32 mouse cellular contexts compared by ENCODE assay signal in genomic region chr5:105010376-105010775, GRCm38 (mm10). TPM values are rescaled to one million over a fixed set of nuclear protein-coding genes. Genes with fewer than 3 reads are reported as not detected.
DNase-seq lines count a peak whose midpoint lies in the region; ATAC-seq lines count a peak whose summit lies in the region.
"Had no signal": no experiment of that assay in that cellular context is flagged by ENCODE, and none has a peak within 500 bp of the region (broad histone marks: within the 10 kb centered on the region; RNA-seq: fewer than 3 reads in every experiment).

No protein-coding gene starts in this region.

- H3K27me3 ChIP-seq in hindbrain, embryonic 13.5 days = no peaks in the 10 kb centered on the region
- H3K27me3 ChIP-seq in midbrain, embryonic 16.5 days (ENCODE audit: control insufficient read depth, insufficient read depth, low read depth, low read length) = no peaks in the 10 kb centered on the region
- H3K27me3 ChIP-seq: embryonic facial prominence, embryonic 12.5 days; heart, embryonic 12.5 days; liver, embryonic 12.5 days; neural tube, embryonic 13.5 days had no signal

- H3K4me3 ChIP-seq in hindbrain, embryonic 13.5 days = no peak overlapping the region
- no peak overlapping the region for H3K4me3 ChIP-seq in midbrain, embryonic 16.5 days (ENCODE audit: low read depth, low read length)
- H3K4me3 ChIP-seq: embryonic facial prominence, embryonic 12.5 days; heart, adult 2 months; heart, embryonic 12.5 days; hindbrain, embryonic 10.5 days; left cerebral cortex, adult 2 months; liver, embryonic 12.5 days; myocyte; neural tube, embryonic 13.5 days had no signal

- H3K27ac ChIP-seq in hindbrain, embryonic 13.5 days = no peak overlapping the region
- no peak overlapping the region for H3K27ac ChIP-seq in midbrain, embryonic 16.5 days (ENCODE audit: low read length)
- H3K27ac ChIP-seq: embryonic facial prominence, embryonic 12.5 days; heart, adult 2 months; hindbrain, embryonic 10.5 days; left cerebral cortex, adult 2 months; liver, embryonic 12.5 days; neural tube, embryonic 13.5 days had no signal

- peak; percentile 44 to 47 for DNase-seq in thymus, postnatal 10 days (ENCODE audit: low spot score in 2 of 2)
- no peak for DNase-seq in spleen, adult 12 weeks (ENCODE audit: low spot score)
- DNase-seq in right cerebral cortex, postnatal 10 days (ENCODE audit: low spot score in 2 of 2) = no peak
- DNase-seq: adrenal gland, postnatal 14 days; cerebellum, adult 11 months; cerebellum, adult 9-11 months; embryo, embryonic 11 days; gastrocnemius, postnatal 36 days; heart, adult 2 months; kidney, adult 9 months; kidney, postnatal 10 days; left cerebral cortex, postnatal 4 days; liver, postnatal 0 days; lung, postnatal 36 days; right cerebral cortex, postnatal 14 days; spleen, adult 18-20 months had no signal

- H3K4me1 ChIP-seq in hindbrain, embryonic 13.5 days (replicated peaks) = no peaks in the 10 kb centered on the region
- H3K4me1 ChIP-seq in midbrain, embryonic 16.5 days (ENCODE audit: control insufficient read depth, insufficient read depth, low read length) = no peaks in the 10 kb centered on the region
- H3K4me1 ChIP-seq: embryonic facial prominence, embryonic 12.5 days; heart, embryonic 12.5 days; hindbrain, embryonic 10.5 days; liver, embryonic 12.5 days; neural tube, embryonic 13.5 days had no signal

- peak; percentile 63 for ATAC-seq in CD4-positive, CD25-positive, alpha-beta regulatory T cell, adult 4 months
- peak; percentile 67 for ATAC-seq in inflammation-experienced regulatory T-cells, adult 6 months
- no peak for ATAC-seq in hindbrain, embryonic 13.5 days (ENCODE audit: low FRiP score)
- no peak for ATAC-seq in midbrain, embryonic 16.5 days
- ATAC-seq: forebrain, embryonic 14.5 days; hindbrain, embryonic 16.5 days; intestine, embryonic 16.5 days; liver, embryonic 12.5 days; liver, postnatal 0 days had no signal

- H3K9me3 ChIP-seq in hindbrain, embryonic 13.5 days = no peaks in the 10 kb centered on the region
- no peaks in the 10 kb centered on the region for H3K9me3 ChIP-seq in midbrain, embryonic 16.5 days (replicated peaks; ENCODE audit: control insufficient read depth, low read length, poor library complexity, severe bottlenecking)
- H3K9me3 ChIP-seq: embryonic facial prominence, embryonic 12.5 days; heart, embryonic 12.5 days; liver, embryonic 12.5 days had no signal

- no peaks in the 10 kb centered on the region for H3K36me3 ChIP-seq in hindbrain, embryonic 13.5 days
- H3K36me3 ChIP-seq in midbrain, embryonic 16.5 days (ENCODE audit: control insufficient read depth, insufficient read depth, low read length) = no peaks in the 10 kb centered on the region
- H3K36me3 ChIP-seq: embryonic facial prominence, embryonic 12.5 days; G1E; heart, embryonic 12.5 days; hindbrain, embryonic 10.5 days; liver, embryonic 12.5 days; neural tube, embryonic 13.5 days had no signal

- H3K9ac ChIP-seq in hindbrain, embryonic 13.5 days = no peak overlapping the region
- H3K9ac ChIP-seq in midbrain, embryonic 16.5 days (ENCODE audit: low read depth, low read length) = no peak overlapping the region
- H3K9ac ChIP-seq: embryonic facial prominence, embryonic 12.5 days; heart, embryonic 12.5 days; liver, embryonic 12.5 days; liver, postnatal 0 days; neural tube, embryonic 13.5 days had no signal

- no peak overlapping the region for H3K4me2 ChIP-seq in hindbrain, embryonic 13.5 days
- no peak overlapping the region for H3K4me2 ChIP-seq in midbrain, embryonic 16.5 days (ENCODE audit: low read length)
- H3K4me2 ChIP-seq: embryonic facial prominence, embryonic 12.5 days; heart, embryonic 12.5 days; liver, embryonic 12.5 days; midbrain, embryonic 11.5 days; neural tube, embryonic 13.5 days had no signal

RNA-seq across cellular contexts. Expression of gene Abcg3, which starts 27.9 kb away (rescaled TPM):
- polyA plus RNA-seq in CD4-positive, CD25-positive, alpha-beta regulatory T cell, adult 4 months (2017; shearing (Covaris generic)) = 10 to 100 TPM; 29.4 to 29.9 TPM
- 10 to 100 TPM; 13.3 to 30.7 (median 22.9) TPM for polyA plus RNA-seq in inflammation-experienced regulatory T-cells, adult 6 months (2017; shearing (Covaris generic))
- 0.40 and 0.56 TPM in 2 replicates for polyA plus RNA-seq in hindbrain, embryonic 13.5 days (2015; fragmentation: Nextera tagmentation; extraction: Ambion mirVana)
- polyA plus RNA-seq in midbrain, embryonic 16.5 days (2015; fragmentation: Nextera tagmentation; extraction: Ambion mirVana) = 0.25 and 0.41 TPM in 2 replicates
- polyA plus RNA-seq: G1E, myocyte had no signal

Comparison
In these comparisons a context has a peak if more than half of its experiments do, and no peak if none do; other contexts are left out.
1. ATAC-seq: peak in CD4-positive, CD25-positive, alpha-beta regulatory T cell, adult 4 months (single experiment) and inflammation-experienced regulatory T-cells, adult 6 months (single experiment); none in hindbrain, embryonic 13.5 days (single experiment) and midbrain, embryonic 16.5 days (single experiment).
2. DNase-seq: peak in thymus, postnatal 10 days (2 of 2); none in spleen, adult 12 weeks (single experiment) and right cerebral cortex, postnatal 10 days (0 of 2).